Comparison of ENCODE assay signal across 20 mouse cellular contexts in genomic region chr1:176848613-176849290, GRCm38 (mm10). TPM values are rescaled to one million over a fixed set of nuclear protein-coding genes. Genes with fewer than 3 reads are reported as not detected.
DNase-seq lines count a peak whose midpoint lies in the region; ATAC-seq and TF ChIP-seq lines count a peak whose summit lies in the region.
"Had no signal": no experiment of that assay in that cellular context is flagged by ENCODE, and none has a peak within 500 bp of the region (broad histone marks: within the 10 kb centered on the region; RNA-seq: fewer than 3 reads in every experiment).

No protein-coding gene starts in this region.

- in situ Hi-C loops in CH12.LX (cut with MboI; ENCODE audit: low pct_ligation_motif_present, low pct_unique_long_range_greater_than_20kb, low sequenced_read_pairs) = no loop called here

- DNase-seq in embryonic facial prominence, embryonic 14.5 days (ENCODE audit: low spot score) = peak; percentile 54
- DNase-seq in embryonic facial prominence, embryonic 10.5 days (ENCODE audit: low spot score) = no peak
- no peak for DNase-seq in layer of hippocampus, adult 2 months (ENCODE audit: low spot score in 2 of 2)
- no peak for DNase-seq in layer of hippocampus, adult 9-11 months
- DNase-seq in CH12.LX (ENCODE audit: extremely low read depth) = no peak
- DNase-seq in induced T-regulatory cell, adult 2 months (ENCODE audit: low read depth) = peak; percentile 18
- DNase-seq in left cerebral cortex, adult 2 months (ENCODE audit: extremely low spot score in 1 of 2, low spot score in 2 of 2) = no peak
- DNase-seq: adrenal gland, adult 2 months; cerebellum, adult 8-10 months; kidney, adult 2 months; left cerebral cortex, postnatal 4 days; liver, embryonic 13.5 days; thymus, postnatal 25 days had no signal

- H3K4me2 ChIP-seq in embryonic facial prominence, embryonic 14.5 days (ENCODE audit: low read depth, low read length) = no peak overlapping the region
- H3K4me2 ChIP-seq in CH12.LX (ENCODE audit: insufficient read depth, low read depth, poor library complexity, severe bottlenecking) = no peak overlapping the region
- H3K4me2 ChIP-seq in forebrain, embryonic 15.5 days (replicated peaks) = no peak overlapping the region
- H3K4me2 ChIP-seq: embryonic facial prominence, embryonic 15.5 days; heart, embryonic 15.5 days; liver, embryonic 13.5 days; lung, embryonic 15.5 days; midbrain, embryonic 12.5 days had no signal

- WGBS in embryonic facial prominence, embryonic 14.5 days = 57% methylated on average over 11 of the region's 11 CpGs
- WGBS in embryonic facial prominence, embryonic 10.5 days = 77% methylated on average over 11 of the region's 11 CpGs
- 84% methylated on average over 11 of the region's 11 CpGs for WGBS in forebrain, embryonic 15.5 days

- peaks cover 7% of the 10 kb centered on the region for H3K9me3 ChIP-seq in embryonic facial prominence, embryonic 14.5 days (ENCODE audit: control insufficient read depth, low read length)
- peaks cover 9% of the 10 kb centered on the region; the same call in 1 of the 2 replicates for H3K9me3 ChIP-seq in embryonic facial prominence, embryonic 10.5 days
- H3K9me3 ChIP-seq in CH12.LX (replicated peaks; ENCODE audit: low read length) = peaks cover 6% of the 10 kb centered on the region
- H3K9me3 ChIP-seq in forebrain, embryonic 15.5 days = no peaks in the 10 kb centered on the region
- H3K9me3 ChIP-seq: embryonic facial prominence, embryonic 15.5 days; heart, embryonic 15.5 days; liver, embryonic 13.5 days; lung, embryonic 15.5 days; midbrain, embryonic 12.5 days had no signal

- no peak overlapping the region; the same call in 1 of the 2 replicates for H3K27ac ChIP-seq in embryonic facial prominence, embryonic 14.5 days (replicated peaks; ENCODE audit: low read depth, low read length)
- H3K27ac ChIP-seq in embryonic facial prominence, embryonic 10.5 days (replicated peaks) = no peak overlapping the region
- peak overlapping the region; percentile 56; the same call in 1 of the 2 replicates for H3K27ac ChIP-seq in layer of hippocampus, adult 2 months
- no peak overlapping the region for H3K27ac ChIP-seq in CH12.LX (ENCODE audit: insufficient read depth, low read depth)
- no peak overlapping the region for H3K27ac ChIP-seq in forebrain, embryonic 15.5 days (replicated peaks)
- H3K27ac ChIP-seq in left cerebral cortex, adult 2 months = no peak overlapping the region
- H3K27ac ChIP-seq: embryonic facial prominence, embryonic 15.5 days; heart, embryonic 15.5 days; hindbrain, postnatal 0 days; liver, embryonic 13.5 days; lung, embryonic 15.5 days; macrophage; midbrain, embryonic 12.5 days had no signal

- H3K79me2 ChIP-seq in CH12.LX (replicated peaks; ENCODE audit: control insufficient read depth, extremely low read depth, insufficient read depth, poor library complexity, severe bottlenecking) = no peaks in the 10 kb centered on the region

- H3K36me3 ChIP-seq in embryonic facial prominence, embryonic 14.5 days (ENCODE audit: control insufficient read depth, insufficient read depth, low read length) = peaks cover 33% of the 10 kb centered on the region
- peaks cover 34% of the 10 kb centered on the region for H3K36me3 ChIP-seq in embryonic facial prominence, embryonic 10.5 days (replicated peaks)
- H3K36me3 ChIP-seq in CH12.LX (replicated peaks in 1 of 2; ENCODE audit: control insufficient read depth in 1 of 2, insufficient read depth in 1 of 2, low read length in 1 of 2) = peaks cover 56 to 78% of the 10 kb centered on the region in 2 experiments
- peaks cover 6% of the 10 kb centered on the region; the same call in 1 of the 2 replicates for H3K36me3 ChIP-seq in forebrain, embryonic 15.5 days
- H3K36me3 ChIP-seq: lung, embryonic 15.5 days had no signal

- dilution Hi-C loops in CH12.LX (cut with MboI; ENCODE audit: extremely low pct_ligation_motif_present, extremely low pct_unique_long_range_greater_than_20kb, low sequenced_read_pairs) = no loop called here

- H3K9ac ChIP-seq in embryonic facial prominence, embryonic 14.5 days (ENCODE audit: low read depth, low read length) = no peak overlapping the region
- H3K9ac ChIP-seq in CH12.LX (ENCODE audit: insufficient read depth, low read depth) = no peak overlapping the region
- no peak overlapping the region for H3K9ac ChIP-seq in forebrain, embryonic 15.5 days (replicated peaks)
- H3K9ac ChIP-seq: embryonic facial prominence, embryonic 15.5 days; heart, embryonic 15.5 days; liver, embryonic 13.5 days; lung, embryonic 15.5 days; midbrain, embryonic 12.5 days had no signal

- no peak for TF ChIP-seq EP300 in CH12.LX (IDR thresholded peaks at IDR 0.05; ENCODE audit: low read length)

- H3K27me3 ChIP-seq in embryonic facial prominence, embryonic 14.5 days (replicated peaks; ENCODE audit: control insufficient read depth, insufficient read depth, low read length) = no peaks in the 10 kb centered on the region
- no peaks in the 10 kb centered on the region for H3K27me3 ChIP-seq in embryonic facial prominence, embryonic 10.5 days (replicated peaks; ENCODE audit: low read depth, poor library complexity, severe bottlenecking)
- no peaks in the 10 kb centered on the region for H3K27me3 ChIP-seq in CH12.LX (replicated peaks)
- H3K27me3 ChIP-seq in forebrain, embryonic 15.5 days = no peaks in the 10 kb centered on the region
- H3K27me3 ChIP-seq: embryonic facial prominence, embryonic 15.5 days; heart, embryonic 15.5 days; liver, embryonic 13.5 days; lung, embryonic 15.5 days; midbrain, embryonic 12.5 days had no signal

- TF ChIP-seq RAD21 in CH12.LX (IDR thresholded peaks at IDR 0.05; ENCODE audit: low read depth, low read length) = no peak

- intact Hi-C loops in left cerebral cortex, adult 2 months (cut with DNase I) = loop anchor here (5.0 kb wide), 1 partner anchor 91 kb away; no protein-coding TSS in a partner anchor

- H3K4me1 ChIP-seq in embryonic facial prominence, embryonic 14.5 days (ENCODE audit: control insufficient read depth, insufficient read depth, low read length) = no peaks in the 10 kb centered on the region; the same call in 1 of the 2 replicates
- H3K4me1 ChIP-seq in embryonic facial prominence, embryonic 10.5 days = peaks cover 6% of the 10 kb centered on the region
- peaks cover 3 to 7% of the 10 kb centered on the region in 2 experiments; a peak in 2 of 4 replicates for H3K4me1 ChIP-seq in CH12.LX (ENCODE audit: control insufficient read depth in 1 of 2, insufficient read depth in 2 of 2)
- no peaks in the 10 kb centered on the region for H3K4me1 ChIP-seq in forebrain, embryonic 15.5 days
- H3K4me1 ChIP-seq: heart, embryonic 15.5 days; liver, embryonic 13.5 days; lung, embryonic 15.5 days; midbrain, embryonic 12.5 days had no signal

- ATAC-seq in embryonic facial prominence, embryonic 14.5 days (ENCODE audit: low read depth) = peak; percentile 64
- ATAC-seq in forebrain, embryonic 15.5 days (replicated peaks) = no peak
- ATAC-seq: hindbrain, postnatal 0 days had no signal

- H3K4me3 ChIP-seq in embryonic facial prominence, embryonic 14.5 days (ENCODE audit: low read depth, low read length) = no peak overlapping the region
- no peak overlapping the region for H3K4me3 ChIP-seq in embryonic facial prominence, embryonic 10.5 days
- H3K4me3 ChIP-seq in layer of hippocampus, adult 2 months = no peak overlapping the region
- no peak overlapping the region for H3K4me3 ChIP-seq in CH12.LX (replicated peaks in 1 of 3; ENCODE audit: low read depth in 2 of 3, low read length in 2 of 3, poor library complexity in 1 of 3)
- no peak overlapping the region for H3K4me3 ChIP-seq in forebrain, embryonic 15.5 days
- H3K4me3 ChIP-seq in left cerebral cortex, adult 2 months = no peak overlapping the region
- H3K4me3 ChIP-seq: embryonic facial prominence, embryonic 15.5 days; heart, embryonic 15.5 days; liver, embryonic 13.5 days; lung, embryonic 15.5 days; midbrain, embryonic 12.5 days had no signal

- TF ChIP-seq CTCF in layer of hippocampus, adult 2 months (conservative IDR thresholded peaks at IDR 0.05) = no peak
- TF ChIP-seq CTCF in CH12.LX (conservative IDR thresholded peaks at IDR 0.05 in 1 of 2, IDR thresholded peaks at IDR 0.05 in 1 of 2; ENCODE audit: low read depth in 2 of 2, low read length in 2 of 2) = no peak
- TF ChIP-seq CTCF in left cerebral cortex, adult 2 months (IDR thresholded peaks at IDR 0.05) = no peak

- TF ChIP-seq POLR2A in CH12.LX (IDR thresholded peaks at IDR 0.05; ENCODE audit: low read depth, low read length) = no peak

TF ChIP-seq in CH12.LX, 34 proteins besides CTCF, POLR2A, EP300 and RAD21:
- TF ChIP-seq MAFK (IDR thresholded peaks at IDR 0.05; ENCODE audit: insufficient replicate concordance, low read length) (peak; percentile 87), BHLHE40 (IDR thresholded peaks at IDR 0.05; ENCODE audit: low read depth, low read length) (no peak)

RNA-seq across cellular contexts. Expression of gene Sdccag8, which starts 34.3 kb away (rescaled TPM):
- polyA plus RNA-seq in embryonic facial prominence, embryonic 14.5 days (2014; fragmentation: Nextera tagmentation; extraction: Ambion mirVana) = 17.9 and 18.2 TPM in 2 replicates
- polyA plus RNA-seq in embryonic facial prominence, embryonic 10.5 days (2016; fragmentation: Nextera tagmentation; extraction: Ambion mirVana) = 14.6 and 15.6 TPM in 2 replicates
- total RNA-seq in layer of hippocampus, adult 2 months (2021) = 10 to 100 TPM; 20.0 to 20.7 TPM
- total RNA-seq in CH12.LX (2012; rRNA removed) = 16.7 and 18.7 TPM in 2 replicates
- 10.9 and 15.0 TPM in 2 replicates for total RNA-seq in CH12.LX (2014; rRNA removed)
- polyA plus RNA-seq in CH12.LX (2012; ENCODE audit: insufficient read length, low read depth) = 10.7 and 11.2 TPM in 2 replicates
- 33.8 and 33.9 TPM in 2 replicates for polyA plus RNA-seq in forebrain, embryonic 15.5 days (2015; fragmentation: Nextera tagmentation; extraction: Ambion mirVana)
- total RNA-seq in left cerebral cortex, adult 2 months (2021) = 10 to 100 TPM; 17.6 TPM

RNA-seq across cellular contexts. Expression of gene Cep170, which starts 34.9 kb away (rescaled TPM):
- 36.0 and 41.5 TPM in 2 replicates for polyA plus RNA-seq in embryonic facial prominence, embryonic 14.5 days (2014; fragmentation: Nextera tagmentation; extraction: Ambion mirVana)
- polyA plus RNA-seq in embryonic facial prominence, embryonic 10.5 days (2016; fragmentation: Nextera tagmentation; extraction: Ambion mirVana) = 34.3 and 34.9 TPM in 2 replicates
- total RNA-seq in layer of hippocampus, adult 2 months (2021) = 10 to 100 TPM; 96.4 to 96.8 TPM
- total RNA-seq in CH12.LX (2012; rRNA removed) (16.1 and 16.5 TPM in 2 replicates), CH12.LX (2014; rRNA removed) (15.3 and 16.6 TPM in 2 replicates)
- polyA plus RNA-seq in CH12.LX (2012; ENCODE audit: insufficient read length, low read depth) = 12.4 and 14.8 TPM in 2 replicates
- polyA plus RNA-seq in forebrain, embryonic 15.5 days (2015; fragmentation: Nextera tagmentation; extraction: Ambion mirVana) = 141 and 149 TPM in 2 replicates
- total RNA-seq in left cerebral cortex, adult 2 months (2021) = 10 to 100 TPM; 92.1 to 95.3 TPM

Comparison
In these comparisons a context has a peak if more than half of its experiments do, and no peak if none do; other contexts are left out.
1. DNase-seq: peak in embryonic facial prominence, embryonic 14.5 days (single experiment) and induced T-regulatory cell, adult 2 months (single experiment); none in embryonic facial prominence, embryonic 10.5 days (single experiment), layer of hippocampus, adult 2 months (0 of 2), layer of hippocampus, adult 9-11 months (single experiment), CH12.LX (single experiment) and left cerebral cortex, adult 2 months (0 of 2).